Mouse (Mus musculus): ENCODE results near the gene Fndc5. TPM values are rescaled to one million over a fixed set of nuclear protein-coding genes. Genes with fewer than 3 reads are reported as not detected.
A peak's percentile ranks its signal among the peaks of the same experiment; 100 is the strongest.

Gene Fndc5
- total RNA-seq, 2 experiments from 2014 or later: 70.9 to 75.6 TPM

DNA sequence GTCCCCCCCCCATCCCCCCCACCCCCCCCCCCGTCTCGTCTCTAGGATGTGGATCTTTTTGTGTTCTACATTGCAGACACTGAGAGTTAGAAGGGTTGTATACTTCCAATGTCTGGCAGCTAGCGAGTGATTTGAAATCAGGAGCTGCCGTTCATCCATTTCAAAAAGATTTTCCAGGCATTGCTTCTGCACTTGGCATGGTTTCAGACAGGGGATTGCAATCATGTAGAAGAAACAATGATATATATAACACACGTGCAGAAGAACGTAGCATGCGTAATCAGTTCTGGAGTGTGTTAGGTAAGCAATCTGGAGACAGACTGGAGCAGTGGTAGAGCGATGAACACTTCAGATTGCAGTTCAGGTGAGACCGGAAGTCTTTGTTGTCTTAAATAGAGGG, 14.7 kb upstream of the Fndc5 start:
- DNase-seq (ENCODE audit: low spot score in 2 of 2): peak in 1 of 2 experiments; percentile 40

DNA sequence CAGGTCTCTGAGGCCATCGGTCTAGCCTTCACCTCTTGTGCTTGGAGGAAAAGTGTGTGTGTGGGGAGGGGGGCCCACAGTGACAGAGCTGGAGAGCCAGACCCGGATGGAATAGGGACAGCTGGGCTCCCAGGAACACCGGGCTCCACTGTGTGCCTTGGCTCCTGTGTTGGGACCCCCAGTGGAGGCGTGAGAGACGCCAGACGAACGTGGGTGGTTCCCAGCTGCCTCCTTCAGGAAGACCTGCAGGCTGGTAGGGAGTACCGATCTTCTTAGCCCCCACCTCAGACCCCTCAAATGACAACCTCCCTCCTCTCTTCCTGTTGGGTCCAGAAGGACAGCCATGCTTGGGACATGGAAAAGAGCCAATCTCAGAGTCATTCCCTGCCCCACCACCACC, 14.1 kb upstream of the Fndc5 start:
- DNase-seq (ENCODE audit: low spot score in 2 of 2): peak in 1 of 2 experiments; percentile 80

DNA sequence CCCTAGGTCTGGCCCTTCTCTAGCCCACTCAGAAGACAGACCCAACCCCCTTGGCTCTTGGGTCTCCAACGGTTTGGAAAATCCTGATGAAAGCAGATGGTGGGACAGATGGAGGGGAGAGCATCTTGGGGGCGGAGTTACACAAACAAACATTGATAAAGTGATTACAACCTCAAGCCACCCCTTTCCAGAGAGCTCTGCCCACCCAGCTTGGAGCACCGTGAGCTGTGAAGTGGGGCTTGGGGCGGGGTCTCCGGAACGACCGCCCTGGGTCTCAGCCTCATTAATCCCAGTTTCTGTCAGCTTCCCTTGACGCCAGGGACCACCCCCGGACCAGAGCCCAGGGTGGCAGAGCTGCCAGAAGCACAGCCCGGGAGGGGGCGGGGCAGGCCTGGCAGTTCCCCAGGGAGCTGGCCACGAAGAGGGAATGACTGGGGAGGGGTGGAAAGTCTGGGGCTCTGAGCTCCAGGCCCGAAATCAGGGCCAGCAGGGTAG, 12.1 kb upstream of the Fndc5 start:
- DNase-seq (ENCODE audit: low spot score in 2 of 2): peak; percentile 91 to 94

DNA sequence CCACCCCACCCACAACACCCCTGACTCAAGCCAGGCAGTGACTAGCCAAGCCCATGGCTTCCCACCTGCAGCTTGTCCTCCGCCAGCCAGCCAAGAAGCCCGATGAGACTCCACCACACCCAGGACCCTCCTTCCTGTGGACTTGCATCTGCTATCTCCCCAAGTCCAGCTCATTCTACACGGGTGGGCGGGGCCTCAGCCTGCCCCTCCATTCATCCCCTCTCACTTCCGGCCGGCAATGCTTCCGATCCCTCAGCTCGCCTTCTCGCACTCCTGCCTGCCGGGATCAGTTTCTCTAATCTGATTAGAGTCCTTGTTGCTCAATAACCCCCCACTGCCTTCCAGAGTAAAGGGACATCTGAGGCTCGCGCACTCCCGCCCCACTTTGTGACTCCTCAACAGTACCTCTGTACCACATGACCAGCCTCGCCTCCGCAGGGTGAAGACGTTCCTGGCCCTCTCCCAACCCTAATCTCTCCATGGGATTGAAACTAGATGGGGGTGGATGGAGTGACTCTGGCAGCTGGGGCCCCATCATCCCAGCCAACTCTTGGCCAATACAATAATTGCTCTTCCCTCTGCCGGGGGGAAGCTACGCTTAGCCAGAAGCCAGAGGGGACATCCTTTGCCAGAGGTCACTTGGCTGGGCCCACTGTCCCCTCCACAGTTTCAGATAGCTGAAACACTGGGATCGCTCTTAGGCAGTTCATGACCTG, 10.9 kb upstream of the Fndc5 start:
- DNase-seq (ENCODE audit: low spot score in 2 of 2): peak in 1 of 2 experiments; percentile 22

DNA sequence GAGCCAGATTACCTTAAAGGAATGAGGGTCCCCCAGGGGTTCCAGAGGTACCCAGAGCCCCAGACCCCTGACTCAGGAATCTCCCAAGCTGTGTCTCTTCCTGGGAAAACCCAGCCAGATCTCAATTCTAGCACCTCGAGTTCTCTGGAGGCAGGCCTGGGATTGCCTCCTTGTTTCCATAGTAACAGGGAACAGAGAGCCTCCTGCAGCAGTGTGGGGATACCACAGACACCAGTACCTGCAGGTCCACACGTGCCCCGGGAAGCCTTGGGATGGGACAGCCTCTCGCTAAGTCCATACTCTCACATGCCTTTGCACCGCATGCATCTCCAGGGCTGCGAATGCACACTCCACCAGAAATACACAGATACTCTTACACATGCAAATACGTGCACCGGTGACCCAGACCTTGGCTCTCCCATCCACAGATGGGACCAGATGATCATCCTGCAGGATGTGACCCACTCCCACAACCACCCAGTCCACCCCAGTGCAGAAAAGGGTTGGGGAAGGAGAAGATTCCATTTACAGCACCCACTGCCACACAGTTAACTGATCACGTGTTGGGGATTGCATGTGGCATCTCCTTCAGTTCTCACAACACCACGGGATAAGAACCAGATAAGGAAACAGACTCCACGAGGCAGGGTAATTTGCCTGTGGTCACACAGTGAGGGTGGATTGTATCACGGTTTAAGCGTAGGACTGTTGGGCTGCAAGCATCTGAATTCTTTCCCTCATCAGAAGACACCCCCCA, 8.0 kb upstream of the Fndc5 start:
- DNase-seq (ENCODE audit: low spot score in 2 of 2): no peak

DNA sequence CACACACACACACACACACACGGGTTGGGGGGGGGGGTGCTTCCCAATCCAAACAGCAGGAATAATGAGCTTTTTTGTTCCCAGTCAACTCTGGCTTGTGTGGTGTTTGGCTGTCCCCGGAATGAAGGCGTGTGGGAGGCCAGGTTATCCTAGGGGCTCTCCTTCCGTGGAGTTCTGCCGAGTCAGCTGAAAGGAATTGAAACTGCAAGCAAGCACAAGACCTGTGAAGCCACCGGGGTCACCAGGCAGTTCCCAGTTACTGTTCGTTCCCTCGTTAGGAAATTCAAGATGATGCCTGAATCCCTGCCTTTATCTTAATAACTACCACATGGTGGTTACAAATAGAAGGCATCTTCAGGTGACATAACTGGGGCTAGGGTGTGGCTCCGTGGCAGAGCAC, 7.4 kb upstream of the Fndc5 start:
- DNase-seq (ENCODE audit: low spot score in 2 of 2): no peak

DNA sequence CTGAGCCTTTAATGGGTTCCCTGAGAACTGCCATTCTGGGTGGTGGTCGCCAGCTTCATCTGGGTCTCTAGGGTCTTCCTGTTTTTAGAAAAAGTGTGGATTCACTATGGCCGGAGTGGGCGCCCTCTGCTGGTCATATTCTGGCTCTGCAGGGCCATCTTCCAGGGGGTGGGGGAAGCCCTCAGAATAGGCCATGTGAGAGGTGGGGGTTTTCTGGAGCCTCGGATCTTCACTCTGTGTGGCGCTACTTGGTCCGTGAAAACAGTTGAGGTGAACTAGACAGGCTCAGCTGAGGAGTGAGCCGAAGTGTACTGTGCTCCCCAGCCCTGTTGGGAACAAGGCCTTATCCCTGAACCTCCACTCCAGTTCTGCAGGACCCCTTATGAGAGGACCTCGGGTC, 6.7 kb upstream of the Fndc5 start:
- no peak for DNase-seq (ENCODE audit: low spot score in 2 of 2)

DNA sequence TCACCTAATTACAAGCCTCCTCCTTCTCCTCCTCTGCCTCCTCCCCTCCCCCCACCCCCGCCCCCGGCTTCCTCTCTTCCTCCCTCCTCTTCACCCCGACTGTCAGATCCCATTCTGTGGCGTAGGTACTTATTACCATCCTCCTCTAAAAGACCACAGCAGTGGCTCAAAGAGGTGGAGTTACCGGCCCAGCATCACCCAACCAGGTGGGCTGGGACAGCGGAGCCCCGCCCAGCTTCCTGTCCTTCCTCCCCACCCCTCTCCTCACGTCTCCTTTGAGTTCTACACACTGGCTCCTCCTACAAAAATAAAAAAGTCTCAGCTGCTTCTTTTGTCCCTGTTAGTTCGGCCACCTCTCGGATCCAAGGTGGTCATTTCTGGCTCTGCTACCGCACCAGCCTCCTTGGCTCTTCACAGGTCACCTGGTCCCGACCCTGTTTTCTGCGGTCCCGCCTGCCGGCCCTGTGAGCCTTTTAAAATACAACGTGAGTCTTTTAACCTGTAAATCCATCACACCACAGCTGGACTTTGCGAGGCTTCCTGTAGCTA, 6.0 kb upstream of the Fndc5 start:
- DNase-seq (ENCODE audit: low spot score in 2 of 2): no peak

DNA sequence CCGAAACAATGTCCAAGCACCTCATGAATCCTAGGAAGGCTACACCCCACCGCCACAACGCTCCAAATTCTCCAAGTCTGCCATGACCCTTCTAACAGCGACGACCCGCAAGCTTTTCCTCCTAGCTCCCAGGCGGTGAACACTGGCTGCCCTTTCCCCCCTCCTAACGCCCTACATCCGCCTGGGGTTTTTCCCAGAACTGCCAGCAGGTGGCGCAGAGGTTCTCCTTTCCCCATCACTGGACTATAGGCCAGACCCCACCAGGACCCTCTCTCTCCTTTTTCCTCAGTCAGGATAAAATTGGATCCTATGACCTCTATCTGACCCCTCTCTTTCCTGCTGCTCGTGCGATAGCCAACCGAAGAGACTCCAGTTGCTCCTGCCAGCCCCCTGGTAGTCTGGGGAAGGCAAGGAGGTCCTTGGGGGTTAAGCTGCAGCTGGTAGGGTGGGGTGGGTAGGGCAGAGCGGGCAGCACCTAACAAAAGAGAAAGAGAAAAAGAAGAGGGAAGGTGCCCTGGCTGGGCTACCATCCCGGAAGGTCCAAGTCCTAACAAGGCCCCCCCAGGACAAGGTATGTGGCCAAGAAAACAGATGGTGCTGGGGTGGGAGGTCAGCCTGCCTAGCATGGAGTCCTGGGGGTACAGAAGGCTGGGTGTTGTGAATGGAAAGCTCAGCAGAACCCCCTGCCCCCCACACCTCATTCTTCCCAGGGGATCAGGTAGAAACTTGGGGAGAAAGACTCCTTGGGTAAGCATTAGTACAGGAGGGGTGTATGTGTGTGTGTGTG, 1.8 kb upstream of the Fndc5 start:
- peak in 1 of 2 experiments; percentile 65 for DNase-seq (ENCODE audit: low spot score in 2 of 2)

DNA sequence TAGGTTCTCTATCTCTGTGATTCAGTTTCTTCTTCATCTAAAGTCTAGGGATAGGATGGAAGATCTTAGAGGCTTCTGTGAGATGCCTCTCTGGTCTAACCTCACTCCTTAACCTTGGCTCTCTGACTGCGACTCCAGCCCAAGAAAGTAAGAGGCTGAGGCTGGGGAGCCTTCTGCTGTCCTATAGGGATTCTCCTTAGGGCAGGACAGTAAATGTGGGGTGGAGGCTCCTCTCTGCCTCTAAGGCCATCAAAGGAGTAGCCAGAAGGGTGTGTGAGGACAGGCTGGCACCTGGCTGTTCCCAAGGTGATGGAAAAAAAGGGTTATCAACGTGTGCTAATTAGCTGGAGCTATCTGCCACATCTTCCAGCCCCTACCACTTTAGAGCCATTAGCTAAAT, 1.2 kb upstream of the Fndc5 start:
- no peak for DNase-seq (ENCODE audit: low spot score in 2 of 2)

DNA sequence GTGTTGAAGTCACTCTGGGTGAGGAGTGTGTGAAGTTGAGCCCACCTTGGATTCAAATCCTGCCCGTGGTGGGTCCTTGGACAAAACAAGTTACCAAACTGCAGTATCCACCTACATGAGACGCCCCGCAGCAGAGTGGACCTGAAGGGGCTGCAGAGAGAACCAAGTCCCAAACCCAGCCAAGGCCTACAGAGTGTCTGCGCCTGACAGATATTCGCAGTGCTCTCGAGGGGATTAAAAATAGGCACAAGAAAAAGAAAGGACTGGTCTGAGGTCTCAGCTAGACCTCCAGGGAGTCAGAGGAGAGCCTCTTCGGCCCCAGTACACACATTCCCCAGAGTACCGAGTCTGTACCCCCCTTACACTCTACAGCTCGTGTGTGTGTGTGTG, 615 bp upstream of the Fndc5 start:
- DNase-seq (ENCODE audit: low spot score in 2 of 2): peak in 1 of 2 experiments; percentile 12

DNA sequence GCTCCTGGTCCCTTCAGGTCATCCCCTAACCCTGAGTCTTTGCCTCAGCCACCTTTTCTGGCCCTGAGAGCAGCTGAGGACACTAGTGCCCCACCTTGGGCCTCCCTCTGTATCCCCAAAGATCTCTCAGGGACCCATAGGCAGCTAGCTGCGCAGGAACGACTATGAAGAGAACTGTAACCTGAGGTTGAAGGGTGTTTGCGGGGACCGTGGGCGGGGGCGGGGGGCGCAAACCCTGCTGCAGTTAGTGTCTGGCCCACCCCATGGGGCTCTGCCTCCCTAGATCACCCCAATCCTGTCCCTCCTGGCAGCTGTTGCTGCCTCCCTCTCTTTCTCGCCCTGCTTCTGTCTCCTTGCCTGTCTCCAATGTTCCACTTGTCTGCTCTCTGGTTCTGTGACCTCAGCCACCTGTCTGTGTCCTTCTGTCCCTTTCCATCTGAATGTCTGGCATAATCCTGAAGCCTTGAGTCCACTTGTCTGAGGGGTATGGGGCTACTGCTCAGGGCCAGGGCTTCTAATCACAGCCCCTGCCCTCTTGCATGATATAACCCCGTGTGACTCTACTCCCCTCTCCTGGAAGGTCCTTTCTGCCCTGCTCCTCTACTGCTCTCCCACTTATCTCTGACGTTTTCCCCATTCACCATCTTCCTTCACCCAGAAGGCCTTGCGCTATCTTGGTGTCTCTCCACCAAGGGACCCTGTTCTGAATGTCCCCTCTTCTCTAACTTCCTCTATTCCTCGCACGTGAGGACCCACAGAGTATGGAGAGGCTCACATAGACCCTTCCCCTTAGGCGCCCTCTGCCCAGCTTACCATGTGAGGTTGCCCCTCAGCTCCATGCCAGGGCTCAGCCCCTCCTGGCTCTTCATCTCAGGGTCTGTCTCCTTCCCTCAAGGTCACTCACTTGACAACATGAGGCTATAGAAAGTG, 858 bp downstream of the Fndc5 start:
- DNase-seq (ENCODE audit: low spot score in 2 of 2): no peak

DNA sequence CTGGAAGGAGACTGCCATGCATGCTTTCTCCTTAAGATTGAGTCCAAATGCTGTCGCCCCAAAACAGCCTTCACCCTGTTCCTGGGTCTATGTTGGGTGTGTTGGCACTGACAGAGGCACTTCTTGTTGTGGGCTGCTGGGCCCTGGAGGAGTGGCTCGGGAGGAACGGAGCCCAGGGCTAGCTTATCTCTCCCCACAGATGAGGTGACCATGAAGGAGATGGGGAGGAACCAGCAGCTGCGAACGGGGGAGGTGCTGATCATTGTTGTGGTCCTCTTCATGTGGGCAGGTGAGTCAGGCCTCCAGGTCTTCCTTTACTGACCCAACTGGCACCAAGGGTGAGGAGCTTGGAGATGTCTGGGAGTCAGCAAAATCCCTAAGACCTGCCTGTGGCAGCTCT, 2.8 kb downstream of the Fndc5 start:
- no peak for DNase-seq (ENCODE audit: low spot score in 2 of 2)

DNA sequence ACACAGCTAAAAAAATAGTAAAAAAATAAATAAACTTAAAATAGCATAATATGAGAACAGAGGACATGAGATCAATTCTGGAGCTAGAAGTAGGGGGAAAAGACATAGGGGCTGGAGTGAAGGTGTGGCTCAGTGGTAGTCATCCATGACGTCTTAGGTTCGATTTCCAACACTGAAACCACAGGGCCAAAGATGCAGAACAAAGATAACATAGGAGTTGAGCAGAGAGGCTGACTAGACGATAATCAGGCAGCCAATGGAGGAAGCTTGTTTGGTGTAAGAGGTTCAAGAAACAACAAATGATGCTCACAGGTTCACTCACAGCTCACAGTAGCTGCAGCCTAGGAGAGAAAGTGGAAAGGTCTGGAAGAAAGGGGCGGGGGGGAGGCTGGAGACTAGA, 4.0 kb downstream of the Fndc5 start:
- no peak for DNase-seq (ENCODE audit: low spot score in 2 of 2)

DNA sequence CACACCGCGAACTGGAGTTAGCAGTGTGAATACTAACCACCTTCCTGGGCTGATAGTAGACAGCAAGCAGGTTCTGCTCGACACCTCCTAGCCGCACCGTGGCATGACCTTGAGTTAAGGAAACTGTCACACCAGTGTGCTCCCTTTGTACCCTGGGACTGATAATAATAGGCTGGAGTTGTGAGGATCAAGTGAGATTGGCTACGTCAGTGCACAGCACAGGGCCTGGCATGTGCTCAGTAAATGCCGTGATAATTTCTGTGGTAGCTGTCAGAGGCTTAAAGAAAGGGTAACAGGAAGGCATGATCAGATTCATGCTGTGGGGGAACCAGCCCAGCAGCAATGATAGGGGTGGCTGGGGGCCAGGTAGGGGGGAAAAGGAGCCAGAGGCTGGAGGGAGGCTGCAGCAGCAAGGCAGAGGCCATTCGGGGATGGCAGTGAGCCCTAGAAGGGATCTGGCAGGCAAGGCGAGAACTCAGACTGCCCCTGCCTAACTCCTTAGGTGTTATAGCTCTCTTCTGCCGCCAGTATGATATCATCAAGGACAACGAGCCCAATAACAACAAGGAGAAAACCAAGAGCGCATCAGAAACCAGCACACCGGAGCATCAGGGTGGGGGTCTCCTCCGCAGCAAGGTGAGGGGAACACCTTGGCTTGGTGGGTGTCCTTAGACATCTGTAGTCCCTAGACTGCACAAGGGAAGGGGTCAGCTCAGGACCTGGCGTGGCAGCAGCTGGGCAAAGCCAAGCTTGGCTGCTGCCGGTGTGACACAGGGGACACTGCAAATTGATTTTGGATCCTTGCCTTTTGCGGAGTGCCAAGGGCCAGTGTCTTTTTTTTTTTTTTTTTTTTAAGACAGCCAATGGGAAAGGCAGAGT, 5.0 kb downstream of the Fndc5 start:
- no peak for DNase-seq (ENCODE audit: low spot score in 2 of 2)

DNA sequence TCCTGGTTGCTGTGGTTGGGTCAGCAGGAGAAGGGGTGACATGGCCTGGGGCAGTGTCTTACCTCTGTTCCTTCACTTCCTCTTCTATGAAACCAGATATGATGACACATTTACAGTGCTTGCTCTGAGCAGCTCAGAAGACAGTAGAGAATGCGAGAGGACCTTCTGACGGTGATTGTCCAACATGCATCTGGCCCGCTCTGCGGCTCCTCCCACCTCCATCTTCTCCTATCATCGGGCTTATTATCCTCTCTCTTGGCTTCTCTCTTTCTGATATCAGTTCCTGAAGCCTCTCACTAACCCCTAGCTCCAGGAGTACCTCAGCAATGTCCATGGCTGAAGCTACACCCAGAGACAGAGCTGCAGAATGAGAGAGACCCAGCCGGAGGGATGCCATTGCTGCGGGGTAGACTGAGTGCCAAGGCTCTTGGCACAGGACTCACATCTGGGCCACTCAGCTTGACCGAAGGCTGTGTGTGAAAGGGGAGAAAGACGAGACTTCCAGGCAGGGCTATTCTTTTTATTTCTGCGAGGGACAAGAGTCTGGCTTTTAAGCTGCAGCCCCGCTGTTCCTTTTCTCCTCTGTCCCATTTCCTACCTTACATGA, 5.7 kb downstream of the Fndc5 start:
- DNase-seq (ENCODE audit: low spot score in 2 of 2): no peak

DNA sequence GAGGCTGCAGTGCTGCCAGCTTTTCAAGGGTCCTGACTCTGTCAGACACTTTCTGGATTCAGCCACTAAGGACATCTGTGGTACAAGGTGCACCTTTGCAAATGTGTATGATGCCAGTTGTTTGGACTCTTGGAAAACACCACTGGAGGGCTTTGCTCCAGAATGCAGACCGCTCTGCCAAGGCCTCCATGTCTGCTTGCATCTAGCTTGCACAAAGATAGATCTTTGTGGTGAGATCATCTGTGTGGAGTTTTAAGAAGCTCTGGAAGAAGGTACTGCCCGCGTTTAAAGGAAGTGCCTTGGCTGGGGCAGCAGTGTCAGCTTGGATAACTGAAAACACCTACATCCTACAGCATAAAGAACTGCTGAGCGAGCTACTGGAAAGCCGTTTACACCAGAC, 6.7 kb downstream of the Fndc5 start:
- DNase-seq (ENCODE audit: low spot score in 2 of 2): no peak

DNA sequence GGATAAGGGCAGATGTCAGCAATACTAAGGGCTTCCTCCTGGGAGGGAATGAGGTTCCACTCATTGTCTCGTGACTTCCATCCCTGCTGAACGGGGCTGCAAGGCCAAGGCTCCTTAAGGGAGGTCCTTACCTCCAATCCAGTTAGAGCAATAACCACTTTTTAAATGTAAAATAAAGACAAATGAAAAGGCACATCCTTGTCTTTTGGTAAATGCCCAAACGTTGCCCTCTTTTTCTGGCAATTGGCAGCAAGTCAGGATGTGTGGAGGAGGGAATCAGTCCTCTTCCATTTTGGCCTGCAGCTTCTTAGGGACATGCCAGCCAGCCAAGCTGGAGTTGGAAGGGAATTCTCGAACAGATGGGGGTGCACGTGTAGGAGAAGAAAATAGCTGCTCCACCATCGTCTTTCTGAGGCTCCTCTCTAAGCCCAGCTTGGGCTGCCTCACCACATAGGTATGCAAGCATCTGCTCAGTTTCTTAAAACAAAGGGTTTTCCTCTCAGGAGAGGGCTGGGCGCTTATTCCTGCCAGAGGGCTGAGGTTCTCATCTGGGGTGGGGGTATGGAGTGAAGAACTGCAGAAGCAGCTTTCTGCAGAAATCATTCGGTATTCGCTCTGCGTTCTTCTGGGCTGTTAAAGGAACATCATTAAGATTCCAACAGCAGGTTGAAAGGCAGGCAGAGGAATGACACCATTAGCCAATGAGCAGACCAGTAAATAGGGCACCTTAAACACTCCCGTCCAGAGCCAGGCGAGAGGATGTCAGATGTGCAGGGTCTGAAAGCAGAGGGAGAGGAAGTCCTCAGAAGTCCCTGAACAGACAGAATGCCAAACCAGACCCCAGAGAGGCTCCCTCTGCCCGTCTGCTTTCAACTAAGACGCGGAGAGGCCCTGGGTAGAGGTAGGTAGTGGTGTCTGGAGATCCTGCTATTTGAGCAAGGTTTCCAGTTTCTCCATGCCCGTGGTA, 7.9 kb downstream of the Fndc5 start:
- DNase-seq (ENCODE audit: low spot score in 2 of 2): peak in 1 of 2 experiments; percentile 89

Data from layer of hippocampus, postnatal 14 days (tissue).